Mouse (Mus musculus): Measurements from ENCODE around the gene Ccdc97. TPM values are rescaled to one million over a fixed set of nuclear protein-coding genes. Genes with fewer than 3 reads are reported as not detected.

Gene Ccdc97
- polyA plus RNA-seq, 1 experiment from 2014 or later, result 12.1 TPM

- H3K36me3 ChIP-seq (ENCODE audit: insufficient read depth, low read length), result peaks cover 35% of the 10 kb centered on the region
Measured at GRCm38 (mm10) chr7:25717478-25717877, 1.4 kb downstream of the Ccdc97 start.

GRCm38 (mm10) chr7:25715731-25716271 lies 3.1 kb downstream of the Ccdc97 start:
- Histone ChIP-seq H3K4me1 (ENCODE audit: insufficient read depth, low read depth, low read length) (no peaks in the 10 kb centered on the region; the same call in 1 of the 2 replicates), H3K36me3 (ENCODE audit: insufficient read depth, low read length) (peaks cover 27% of the 10 kb centered on the region), H3K4me2 (replicated peaks; ENCODE audit: low read depth, low read length) (no peak overlapping the region), H3K4me3 (ENCODE audit: low read depth, low read length) (no peak overlapping the region), H3K9me3 (ENCODE audit: low read length) (no peaks in the 10 kb centered on the region), H3K27me3 (replicated peaks; ENCODE audit: insufficient read depth, low read length) (no peaks in the 10 kb centered on the region), H3K27ac (ENCODE audit: low read length) (no peak overlapping the region), H3K9ac (replicated peaks; ENCODE audit: low read depth) (no peak overlapping the region)
- ATAC-seq (no peak), DNase-seq (ENCODE audit: low spot score) (no peak)
- 95% methylated on average over 22 of the region's 22 CpGs for WGBS
- TF ChIP-seq EP300 (IDR thresholded peaks at IDR 0.05) (no peak), CTCF (IDR thresholded peaks at IDR 0.05) (no peak)

More at GRCm38 (mm10) chr7:25717478-25717877, 1.4 kb downstream of the Ccdc97 start:
- Histone ChIP-seq H3K9ac (replicated peaks; ENCODE audit: low read depth) (no peak overlapping the region), H3K4me1 (ENCODE audit: insufficient read depth, low read depth, low read length) (no peaks in the 10 kb centered on the region), H3K27ac (ENCODE audit: low read length) (no peak overlapping the region), H3K4me3 (ENCODE audit: low read depth, low read length) (no peak overlapping the region), H3K9me3 (ENCODE audit: low read length) (no peaks in the 10 kb centered on the region), H3K27me3 (replicated peaks; ENCODE audit: insufficient read depth, low read length) (no peaks in the 10 kb centered on the region), H3K4me2 (replicated peaks; ENCODE audit: low read depth, low read length) (no peak overlapping the region)
- TF ChIP-seq CTCF (IDR thresholded peaks at IDR 0.05), result no peak
- TF ChIP-seq EP300 (IDR thresholded peaks at IDR 0.05), result no peak
- WGBS, result 90% methylated on average over 3 of the region's 3 CpGs
- DNase-seq (ENCODE audit: low spot score) (no peak), ATAC-seq (no peak)

- Histone ChIP-seq H3K4me2 (replicated peaks; ENCODE audit: low read depth, low read length) (no peak overlapping the region), H3K36me3 (ENCODE audit: insufficient read depth, low read length) (peaks cover 27% of the 10 kb centered on the region), H3K9ac (replicated peaks; ENCODE audit: low read depth) (no peak overlapping the region), H3K4me3 (ENCODE audit: low read depth, low read length) (no peak overlapping the region), H3K4me1 (ENCODE audit: insufficient read depth, low read depth, low read length) (peaks cover 8% of the 10 kb centered on the region; the same call in 1 of the 2 replicates), H3K9me3 (ENCODE audit: low read length) (no peaks in the 10 kb centered on the region), H3K27ac (ENCODE audit: low read length) (no peak overlapping the region), H3K27me3 (replicated peaks; ENCODE audit: insufficient read depth, low read length) (no peaks in the 10 kb centered on the region)
- 89% methylated on average over 8 of the region's 8 CpGs for WGBS
- DNase-seq (ENCODE audit: low spot score), result no peak
- no peak for TF ChIP-seq CTCF (IDR thresholded peaks at IDR 0.05)
- TF ChIP-seq EP300 (IDR thresholded peaks at IDR 0.05), result no peak
- ATAC-seq, result no peak
Measured at GRCm38 (mm10) chr7:25714581-25714980, 4.3 kb downstream of the Ccdc97 start.

- 88% methylated on average over 9 of the region's 9 CpGs for WGBS
- H3K27ac ChIP-seq (ENCODE audit: low read length), result no peak overlapping the region
- H3K9ac ChIP-seq (replicated peaks; ENCODE audit: low read depth), result no peak overlapping the region
- H3K4me3 ChIP-seq (ENCODE audit: low read depth, low read length), result no peak overlapping the region
- H3K36me3 ChIP-seq (ENCODE audit: insufficient read depth, low read length), result peaks cover 27% of the 10 kb centered on the region
- TF ChIP-seq CTCF (IDR thresholded peaks at IDR 0.05) (no peak), EP300 (IDR thresholded peaks at IDR 0.05) (no peak)
- ATAC-seq, result no peak
- peaks cover 8% of the 10 kb centered on the region; the same call in 1 of the 2 replicates for H3K4me1 ChIP-seq (ENCODE audit: insufficient read depth, low read depth, low read length)
- no peaks in the 10 kb centered on the region for H3K27me3 ChIP-seq (replicated peaks; ENCODE audit: insufficient read depth, low read length)
- DNase-seq (ENCODE audit: low spot score), result no peak
- no peaks in the 10 kb centered on the region for H3K9me3 ChIP-seq (ENCODE audit: low read length)
- H3K4me2 ChIP-seq (replicated peaks; ENCODE audit: low read depth, low read length), result no peak overlapping the region
Measured at GRCm38 (mm10) chr7:25712801-25713200, 6.1 kb downstream of the Ccdc97 start.

- TF ChIP-seq EP300 (IDR thresholded peaks at IDR 0.05) (no peak), CTCF (IDR thresholded peaks at IDR 0.05) (no peak)
- no peak for DNase-seq (ENCODE audit: low spot score)
Measured at GRCm38 (mm10) chr7:25711731-25712197, 7.1 kb downstream of the Ccdc97 start.

GRCm38 (mm10) chr7:25711165-25711564 lies 7.7 kb downstream of the Ccdc97 start:
- Histone ChIP-seq H3K4me2 (replicated peaks; ENCODE audit: low read depth, low read length) (no peak overlapping the region), H3K27ac (ENCODE audit: low read length) (no peak overlapping the region)
- ATAC-seq, result no peak

More at GRCm38 (mm10) chr7:25711731-25712197, 7.1 kb downstream of the Ccdc97 start:
- 52% methylated on average over 7 of the region's 7 CpGs for WGBS
- Histone ChIP-seq H3K9me3 (ENCODE audit: low read length) (no peaks in the 10 kb centered on the region), H3K4me1 (ENCODE audit: insufficient read depth, low read depth, low read length) (peaks cover 8% of the 10 kb centered on the region), H3K4me2 (replicated peaks; ENCODE audit: low read depth, low read length) (no peak overlapping the region), H3K9ac (replicated peaks; ENCODE audit: low read depth) (no peak overlapping the region), H3K36me3 (ENCODE audit: insufficient read depth, low read length) (peaks cover 27% of the 10 kb centered on the region), H3K4me3 (ENCODE audit: low read depth, low read length) (no peak overlapping the region), H3K27me3 (replicated peaks; ENCODE audit: insufficient read depth, low read length) (no peaks in the 10 kb centered on the region), H3K27ac (ENCODE audit: low read length) (no peak overlapping the region)
- ATAC-seq, result no peak

More at GRCm38 (mm10) chr7:25711165-25711564, 7.7 kb downstream of the Ccdc97 start:
- WGBS, result 58% methylated on average over 5 of the region's 5 CpGs
- DNase-seq (ENCODE audit: low spot score), result no peak
- Histone ChIP-seq H3K27me3 (replicated peaks; ENCODE audit: insufficient read depth, low read length) (no peaks in the 10 kb centered on the region), H3K9me3 (ENCODE audit: low read length) (no peaks in the 10 kb centered on the region), H3K36me3 (ENCODE audit: insufficient read depth, low read length) (peaks cover 27% of the 10 kb centered on the region), H3K9ac (replicated peaks; ENCODE audit: low read depth) (no peak overlapping the region), H3K4me1 (ENCODE audit: insufficient read depth, low read depth, low read length) (peaks cover 12% of the 10 kb centered on the region), H3K4me3 (ENCODE audit: low read depth, low read length) (no peak overlapping the region)
- TF ChIP-seq EP300 (IDR thresholded peaks at IDR 0.05), result no peak
- no peak for TF ChIP-seq CTCF (IDR thresholded peaks at IDR 0.05)
